Mouse (Mus musculus): ENCODE measurements around the gene Rnf182. TPM values are rescaled to one million over a fixed set of nuclear protein-coding genes. Genes with fewer than 3 reads are reported as not detected.

Gene Rnf182
- polyA plus RNA-seq, 1 experiment from 2014 or later, result 8.5 TPM

DNA sequence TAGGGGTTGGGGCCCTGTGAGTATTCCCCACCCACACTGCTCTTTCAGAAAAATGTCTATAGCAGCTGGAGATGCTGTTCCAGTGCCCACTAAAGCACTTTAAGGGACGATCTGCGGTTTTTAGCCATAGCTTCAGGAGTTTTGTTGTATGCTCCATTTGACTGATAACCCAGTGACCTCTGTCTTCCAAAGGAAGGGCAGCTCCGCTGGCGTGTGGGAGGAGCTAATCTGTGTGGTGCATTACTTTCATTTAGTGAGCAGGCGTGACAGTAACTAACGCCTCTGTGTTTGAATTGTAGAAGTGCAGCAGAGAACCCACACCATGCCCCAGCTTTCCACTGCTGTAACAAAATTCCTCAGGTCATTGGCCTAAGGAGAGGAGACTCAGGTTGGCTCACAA is 38.6 kb downstream of the Rnf182 start:
- H3K4me3 ChIP-seq (replicated peaks), result no peak overlapping the region
- 62% methylated on average over 6 of the region's 6 CpGs for WGBS
- H3K9ac ChIP-seq (replicated peaks), result no peak overlapping the region
- H3K27ac ChIP-seq, result no peak overlapping the region
- H3K9me3 ChIP-seq, result no peaks in the 10 kb centered on the region
- peaks cover 1% of the 10 kb centered on the region; the same call in 1 of the 2 replicates for H3K27me3 ChIP-seq
- ATAC-seq (ENCODE audit: insufficient number of reproducible peaks, insufficient read depth, low FRiP score, low TSS enrichment, low read depth), result no peak
- H3K4me2 ChIP-seq, result no peak overlapping the region
- no peaks in the 10 kb centered on the region for H3K36me3 ChIP-seq
- no peaks in the 10 kb centered on the region; the same call in 1 of the 2 replicates for H3K4me1 ChIP-seq (replicated peaks)

- H3K27me3 ChIP-seq, result peaks cover 3% of the 10 kb centered on the region; the same call in 1 of the 2 replicates
- no peak overlapping the region for H3K9ac ChIP-seq (replicated peaks)
- H3K4me1 ChIP-seq (replicated peaks), result no peaks in the 10 kb centered on the region
- no peak overlapping the region for H3K27ac ChIP-seq
- H3K36me3 ChIP-seq, result peaks cover 14% of the 10 kb centered on the region
- H3K9me3 ChIP-seq, result no peaks in the 10 kb centered on the region
- H3K4me2 ChIP-seq, result no peak overlapping the region
- H3K4me3 ChIP-seq (replicated peaks), result no peak overlapping the region
- WGBS, result 84% methylated on average over 4 of the region's 4 CpGs
- no peak for ATAC-seq (ENCODE audit: insufficient number of reproducible peaks, insufficient read depth, low FRiP score, low TSS enrichment, low read depth)
These were observed 47.7 kb downstream of the Rnf182 start for GRCm38 (mm10) chr13:43663225-43663624.

- Histone ChIP-seq H3K9ac (replicated peaks) (no peak overlapping the region), H3K36me3 (peaks cover 17% of the 10 kb centered on the region), H3K4me1 (replicated peaks) (no peaks in the 10 kb centered on the region), H3K27ac (no peak overlapping the region), H3K9me3 (no peaks in the 10 kb centered on the region), H3K4me2 (no peak overlapping the region), H3K4me3 (replicated peaks) (no peak overlapping the region), H3K27me3 (no peaks in the 10 kb centered on the region)
- no peak for ATAC-seq (ENCODE audit: insufficient number of reproducible peaks, insufficient read depth, low FRiP score, low TSS enrichment, low read depth)
- 95% methylated on average over 12 of the region's 12 CpGs for WGBS
These were observed 50.6 kb downstream of the Rnf182 start for GRCm38 (mm10) chr13:43666130-43666529.

- Histone ChIP-seq H3K4me3 (replicated peaks) (no peak overlapping the region), H3K27ac (no peak overlapping the region), H3K36me3 (peaks cover 13% of the 10 kb centered on the region), H3K4me1 (replicated peaks) (no peaks in the 10 kb centered on the region), H3K9ac (replicated peaks) (no peak overlapping the region), H3K27me3 (no peaks in the 10 kb centered on the region), H3K4me2 (no peak overlapping the region), H3K9me3 (no peaks in the 10 kb centered on the region)
- ATAC-seq (ENCODE audit: insufficient number of reproducible peaks, insufficient read depth, low FRiP score, low TSS enrichment, low read depth), result no peak
- WGBS, result 81% methylated on average over 6 of the region's 6 CpGs
These were observed 51.4 kb downstream of the Rnf182 start for GRCm38 (mm10) chr13:43666920-43667319.

GRCm38 (mm10) chr13:43677159-43677882 is 61.8 kb downstream of the Rnf182 start:
- Histone ChIP-seq H3K27me3 (no peaks in the 10 kb centered on the region), H3K36me3 (no peaks in the 10 kb centered on the region), H3K9me3 (no peaks in the 10 kb centered on the region; the same call in 1 of the 2 replicates), H3K4me2 (no peak overlapping the region), H3K27ac (no peak overlapping the region), H3K9ac (replicated peaks) (no peak overlapping the region), H3K4me1 (replicated peaks) (peaks cover 8% of the 10 kb centered on the region), H3K4me3 (replicated peaks) (no peak overlapping the region)
- WGBS, result 87% methylated on average over 8 of the region's 8 CpGs
- ATAC-seq (ENCODE audit: insufficient number of reproducible peaks, insufficient read depth, low FRiP score, low TSS enrichment, low read depth), result no peak

- Histone ChIP-seq H3K4me1 (replicated peaks) (peaks cover 8% of the 10 kb centered on the region), H3K36me3 (no peaks in the 10 kb centered on the region), H3K27ac (no peak overlapping the region), H3K9ac (replicated peaks) (no peak overlapping the region), H3K4me3 (replicated peaks) (no peak overlapping the region), H3K9me3 (no peaks in the 10 kb centered on the region; the same call in 1 of the 2 replicates), H3K27me3 (no peaks in the 10 kb centered on the region), H3K4me2 (no peak overlapping the region)
- 78% methylated on average over 5 of the region's 5 CpGs for WGBS
- ATAC-seq (ENCODE audit: insufficient number of reproducible peaks, insufficient read depth, low FRiP score, low TSS enrichment, low read depth), result no peak
These were observed 62.4 kb downstream of the Rnf182 start for GRCm38 (mm10) chr13:43677883-43678244.

DNA sequence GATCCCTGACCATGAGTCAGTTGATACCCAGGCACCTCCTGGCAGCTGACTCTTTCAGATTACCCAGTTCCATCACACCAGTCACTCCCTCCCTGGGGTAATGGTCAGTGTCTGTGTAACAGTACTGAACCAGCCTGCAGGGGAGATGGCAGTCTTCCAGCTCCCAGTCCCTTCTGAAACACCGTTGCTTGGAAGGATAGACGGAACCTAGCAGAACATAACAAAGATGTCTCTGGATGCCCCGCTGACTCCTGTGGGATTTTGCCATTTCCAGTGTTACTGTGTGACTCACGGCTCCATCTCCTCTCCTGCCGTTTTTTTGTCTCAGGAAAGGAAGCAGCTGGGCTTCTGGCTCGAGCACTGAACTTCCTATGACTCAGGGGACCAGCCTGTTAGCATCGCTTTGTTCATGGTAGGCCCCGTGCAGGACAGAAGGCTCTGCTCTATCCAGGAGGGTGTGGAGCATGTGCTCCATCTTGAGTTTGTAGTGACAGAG is 69.0 kb downstream of the Rnf182 start:
- Histone ChIP-seq H3K27ac (no peak overlapping the region), H3K36me3 (no peaks in the 10 kb centered on the region), H3K27me3 (no peaks in the 10 kb centered on the region), H3K9me3 (no peaks in the 10 kb centered on the region), H3K4me3 (replicated peaks) (no peak overlapping the region), H3K4me2 (no peak overlapping the region), H3K4me1 (replicated peaks) (peaks cover 7% of the 10 kb centered on the region), H3K9ac (replicated peaks) (no peak overlapping the region)
- WGBS, result 59% methylated on average over 8 of the region's 8 CpGs
- no peak for ATAC-seq (ENCODE audit: insufficient number of reproducible peaks, insufficient read depth, low FRiP score, low TSS enrichment, low read depth)

- Histone ChIP-seq H3K4me3 (replicated peaks) (no peak overlapping the region), H3K4me2 (no peak overlapping the region), H3K27me3 (0 out of 2 replicates have a peak, but pooled peaks cover 4% of the 10 kb centered on the region), H3K27ac (no peak overlapping the region), H3K36me3 (no peaks in the 10 kb centered on the region), H3K9me3 (no peaks in the 10 kb centered on the region), H3K4me1 (replicated peaks) (peaks cover 7% of the 10 kb centered on the region), H3K9ac (replicated peaks) (no peak overlapping the region)
- ATAC-seq (ENCODE audit: insufficient number of reproducible peaks, insufficient read depth, low FRiP score, low TSS enrichment, low read depth), result no peak
- WGBS, result 92% methylated on average over 10 of the region's 10 CpGs
These were observed 72.6 kb downstream of the Rnf182 start for GRCm38 (mm10) chr13:43688065-43688464.

DNA sequence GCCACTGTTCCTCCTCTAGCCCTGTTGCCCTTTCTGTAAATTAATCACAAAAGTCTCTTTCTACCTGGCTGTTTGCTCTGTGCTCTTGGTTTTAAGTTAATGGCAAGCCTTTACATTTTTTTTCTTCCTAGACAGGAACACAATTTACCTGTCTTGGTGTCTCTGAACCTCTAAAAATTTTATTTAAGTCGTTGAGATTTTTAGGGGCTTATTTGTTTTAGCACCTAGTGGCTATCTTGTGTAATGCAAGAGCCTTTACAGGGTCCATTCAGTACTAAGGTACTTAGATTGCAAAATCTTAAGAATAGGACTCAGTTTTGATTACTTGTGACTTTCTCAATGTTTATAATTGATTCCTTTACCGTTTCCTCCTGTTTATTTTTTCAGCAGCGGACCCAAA is 76.2 kb downstream of the Rnf182 start:
- WGBS, result 66% methylated on average over 3 of the region's 3 CpGs

GRCm38 (mm10) chr13:43695521-43695920 is 80.0 kb downstream of the Rnf182 start:
- H3K27me3 ChIP-seq, result no peaks in the 10 kb centered on the region
- no peaks in the 10 kb centered on the region for H3K36me3 ChIP-seq
- no peak overlapping the region for H3K9ac ChIP-seq (replicated peaks)
- H3K4me1 ChIP-seq (replicated peaks), result no peaks in the 10 kb centered on the region
- H3K27ac ChIP-seq, result no peak overlapping the region
- no peaks in the 10 kb centered on the region for H3K9me3 ChIP-seq
- no peak overlapping the region for H3K4me2 ChIP-seq
- H3K4me3 ChIP-seq (replicated peaks), result no peak overlapping the region
- ATAC-seq (ENCODE audit: insufficient number of reproducible peaks, insufficient read depth, low FRiP score, low TSS enrichment, low read depth), result no peak

More for the DNA sequence above, 76.2 kb downstream of the Rnf182 start:
- Histone ChIP-seq H3K9me3 (no peaks in the 10 kb centered on the region), H3K4me3 (replicated peaks) (no peak overlapping the region), H3K9ac (replicated peaks) (no peak overlapping the region), H3K27me3 (0 out of 2 replicates have a peak, but pooled peaks cover 4% of the 10 kb centered on the region), H3K27ac (no peak overlapping the region), H3K36me3 (no peaks in the 10 kb centered on the region), H3K4me2 (no peak overlapping the region), H3K4me1 (replicated peaks) (no peaks in the 10 kb centered on the region)
- no peak for ATAC-seq (ENCODE audit: insufficient number of reproducible peaks, insufficient read depth, low FRiP score, low TSS enrichment, low read depth)

GRCm38 (mm10) chr13:43696011-43696410 is 80.5 kb downstream of the Rnf182 start:
- no peaks in the 10 kb centered on the region for H3K36me3 ChIP-seq
- no peak overlapping the region for H3K27ac ChIP-seq
- H3K4me1 ChIP-seq (replicated peaks), result no peaks in the 10 kb centered on the region
- no peak overlapping the region for H3K9ac ChIP-seq (replicated peaks)
- H3K4me3 ChIP-seq (replicated peaks), result no peak overlapping the region
- no peaks in the 10 kb centered on the region for H3K9me3 ChIP-seq
- ATAC-seq (ENCODE audit: insufficient number of reproducible peaks, insufficient read depth, low FRiP score, low TSS enrichment, low read depth), result no peak
- H3K27me3 ChIP-seq, result no peaks in the 10 kb centered on the region
- WGBS, result 83% methylated on average over 7 of the region's 7 CpGs
- H3K4me2 ChIP-seq, result no peak overlapping the region

DNA sequence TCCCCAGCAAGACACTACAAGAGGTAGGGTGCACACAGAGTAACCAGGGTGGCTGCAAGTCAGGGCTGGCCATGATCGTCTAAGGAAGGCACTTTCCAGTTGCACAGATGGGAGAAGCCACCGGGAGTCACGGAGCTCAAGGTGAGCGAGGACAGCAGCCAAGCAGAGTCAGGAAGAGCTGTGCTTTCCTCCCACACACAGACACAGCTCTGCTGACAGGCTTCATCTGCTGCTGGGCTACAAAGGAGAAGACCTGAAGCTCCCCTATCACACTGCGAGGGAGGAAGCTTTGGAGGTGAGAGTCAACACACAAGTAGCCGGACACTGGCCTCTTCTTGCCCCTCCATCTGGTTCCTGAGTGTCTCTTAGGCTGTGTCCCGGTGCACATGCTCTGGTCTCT is 83.0 kb downstream of the Rnf182 start:
- Histone ChIP-seq H3K9ac (replicated peaks) (no peak overlapping the region), H3K9me3 (no peaks in the 10 kb centered on the region), H3K4me1 (replicated peaks) (peaks cover 5% of the 10 kb centered on the region; the same call in 1 of the 2 replicates), H3K4me3 (replicated peaks) (no peak overlapping the region), H3K4me2 (no peak overlapping the region), H3K27me3 (no peaks in the 10 kb centered on the region), H3K36me3 (no peaks in the 10 kb centered on the region), H3K27ac (no peak overlapping the region)
- WGBS, result 70% methylated on average over 7 of the region's 7 CpGs
- ATAC-seq (ENCODE audit: insufficient number of reproducible peaks, insufficient read depth, low FRiP score, low TSS enrichment, low read depth), result no peak

Measured in limb, embryonic 12.5 days (tissue).